Mouse (Mus musculus): Measurements from ENCODE around the gene Anks1b.

The Anks1b gene

GRCm38 (mm10) chr10:90753106-90753505 lies 879.8 kb downstream of the Anks1b start:
- DNase-seq = no peak

- no peak for DNase-seq
These were observed 884.5 kb downstream of the Anks1b start for GRCm38 (mm10) chr10:90757773-90758172.

GRCm38 (mm10) chr10:90759929-90760328 lies 886.6 kb downstream of the Anks1b start:
- no peak for DNase-seq

- DNase-seq = no peak
These were observed 893.0 kb downstream of the Anks1b start for GRCm38 (mm10) chr10:90766261-90766660.

- DNase-seq = no peak
These were observed 897.2 kb downstream of the Anks1b start for GRCm38 (mm10) chr10:90770403-90770955.

- no peak for DNase-seq
These were observed 897.7 kb downstream of the Anks1b start for GRCm38 (mm10) chr10:90771046-90771445.

- no peak for DNase-seq
These were observed 898.3 kb downstream of the Anks1b start for GRCm38 (mm10) chr10:90771471-90772226.

- no peak for DNase-seq
These were observed 906.5 kb downstream of the Anks1b start for GRCm38 (mm10) chr10:90779561-90780400.

GRCm38 (mm10) chr10:90784981-90785650 lies 911.8 kb downstream of the Anks1b start:
- DNase-seq = no peak

GRCm38 (mm10) chr10:90785680-90786079 lies 912.4 kb downstream of the Anks1b start:
- DNase-seq = no peak

GRCm38 (mm10) chr10:90803112-90803511 lies 929.8 kb downstream of the Anks1b start:
- no peak for DNase-seq

- DNase-seq = no peak
These were observed 931.3 kb downstream of the Anks1b start for GRCm38 (mm10) chr10:90804602-90805095.

GRCm38 (mm10) chr10:90808616-90809310 lies 935.5 kb downstream of the Anks1b start:
- DNase-seq = no peak

- no peak for DNase-seq
These were observed 936.7 kb downstream of the Anks1b start for GRCm38 (mm10) chr10:90809911-90810590.

GRCm38 (mm10) chr10:90811446-90811845 lies 938.1 kb downstream of the Anks1b start:
- DNase-seq = no peak

- no peak for DNase-seq
These were observed 940.0 kb downstream of the Anks1b start for GRCm38 (mm10) chr10:90813326-90813725.

GRCm38 (mm10) chr10:90814412-90814811 lies 941.1 kb downstream of the Anks1b start:
- DNase-seq = no peak

GRCm38 (mm10) chr10:90818246-90818937 lies 945.1 kb downstream of the Anks1b start:
- no peak for DNase-seq

- no peak for DNase-seq
These were observed 950.1 kb downstream of the Anks1b start for GRCm38 (mm10) chr10:90823438-90823837.

- DNase-seq = no peak
These were observed 951.4 kb downstream of the Anks1b start for GRCm38 (mm10) chr10:90824692-90825091.

GRCm38 (mm10) chr10:90826939-90827338 lies 953.6 kb downstream of the Anks1b start:
- DNase-seq = no peak
